Mouse (Mus musculus) megakaryocyte, embryonic 14.5 days (primary cell): Measurements from ENCODE around the gene Vwa7. TPM values are rescaled to one million over a fixed set of nuclear protein-coding genes. Genes with fewer than 3 reads are reported as not detected.
"Not testable (repeated sequence)": the region's sequence is repeated elsewhere in the genome, so short reads cannot be mapped to it uniquely, and the experiment has no call there.

ENCODE experiments used
- H3K27me3 ChIP-seq: replicated peaks from 2 replicates; pipeline ENCODE3; 2012; ENCODE audit warnings: inconsistent platforms
- H3K36me3 ChIP-seq: replicated peaks from 2 replicates; pipeline ENCODE3; 2012; ENCODE audit warnings: low read length, inconsistent platforms, mixed read lengths
- H3K4me1 ChIP-seq: 2 replicates; pipeline ENCODE4 v1.6.1; 2012; ENCODE audit warnings: inconsistent platforms
- H3K4me3 ChIP-seq: replicated peaks from 2 replicates; pipeline ENCODE3; 2012; ENCODE audit warnings: moderate library complexity, mild to moderate bottlenecking, inconsistent platforms
- H3K9me3 ChIP-seq: 2 replicates; pipeline ENCODE4 v1.6.1; 2012; ENCODE audit warnings: inconsistent platforms
- FLI1 ChIP-seq: IDR thresholded peaks from 2 replicates; pipeline ENCODE4 v1.6.1; 2012; ENCODE audit warnings: low read length, inconsistent platforms, mixed read lengths
- GATA1 ChIP-seq: IDR thresholded peaks from 3 replicates; pipeline ENCODE4 v1.6.1; 2012; ENCODE audit warnings: mixed read lengths, low read length, inconsistent platforms, borderline replicate concordance
- polyA plus RNA-seq: library from polyadenylated mRNA; stranded (reverse); fragments of >175 nt; gene quantifications from 2 replicates; pipeline ENCODE4 v1.2.3, GENCODE M21; 2012; ENCODE audit warnings: low replicate concordance; ENCODE audit not compliant: insufficient read depth

The Vwa7 gene
- polyA plus RNA-seq, 1 experiment: 0.40 TPM

GRCm38 (mm10) chr17:34981690-34982180 is 34.6 kb upstream of the Vwa7 start, which contains the start of gene Lsm2:
Gene Lsm2, plus strand, starts transcription at chr17:34981862.
- peaks cover 23% of the 10 kb centered on the region for H3K36me3 ChIP-seq
- peak within 1 kb of the TSS; percentile 97 for H3K4me3 ChIP-seq
- TF ChIP-seq GATA1 (no peak), FLI1 (peak; percentile 73)
- H3K9me3 ChIP-seq: no peaks in the 10 kb centered on the region
- H3K27me3 ChIP-seq: peaks cover 4% of the 10 kb centered on the region
- peaks cover 30% of the 10 kb centered on the region for H3K4me1 ChIP-seq

DNA sequence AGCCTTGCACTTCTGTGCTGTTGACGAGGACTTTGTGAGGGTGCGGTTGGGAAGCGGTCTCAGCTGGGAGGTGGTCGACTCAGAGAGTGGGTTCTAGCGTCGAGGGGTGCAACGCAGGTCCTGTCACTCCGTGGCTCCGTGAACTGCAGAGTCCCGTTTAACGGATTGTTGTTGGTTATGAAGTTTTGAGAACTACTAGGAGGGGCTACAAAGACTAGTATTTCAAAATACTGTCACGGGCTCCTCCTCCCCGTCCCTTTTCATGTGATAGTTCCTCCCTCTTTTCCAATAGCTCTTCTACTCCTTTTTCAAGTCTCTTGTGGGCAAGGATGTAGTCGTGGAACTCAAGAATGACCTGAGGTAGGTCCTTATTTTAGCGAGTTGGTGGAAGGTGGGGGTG is 34.1 kb upstream of the Vwa7 start:
- peaks cover 3% of the 10 kb centered on the region for H3K27me3 ChIP-seq
- H3K36me3 ChIP-seq: peaks cover 26% of the 10 kb centered on the region
- H3K4me1 ChIP-seq: peaks cover 30% of the 10 kb centered on the region

DNA sequence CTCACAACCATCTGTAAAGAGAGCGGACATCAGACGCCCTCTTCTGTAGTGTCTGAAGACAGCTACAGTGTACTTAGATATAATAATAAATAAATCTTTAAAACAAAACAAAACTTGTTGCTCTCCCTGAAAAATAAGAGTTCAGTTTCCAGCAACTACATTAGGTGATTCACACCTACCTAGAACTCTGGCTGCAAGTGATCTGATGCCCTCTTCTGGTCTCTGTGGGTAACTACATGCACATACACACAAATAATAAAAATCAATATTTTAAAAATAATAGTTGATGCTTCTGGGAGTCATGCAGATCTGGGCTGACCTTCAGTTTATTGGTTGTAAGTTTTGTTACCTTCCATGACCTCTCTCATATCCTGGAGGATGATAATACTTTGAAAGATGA is 32.2 kb upstream of the Vwa7 start:
- Histone ChIP-seq H3K27me3 (no peaks in the 10 kb centered on the region), H3K4me3 (no peak overlapping the region), H3K36me3 (peaks cover 34% of the 10 kb centered on the region), H3K4me1 (peaks cover 30% of the 10 kb centered on the region), H3K9me3 (no peaks in the 10 kb centered on the region)
- no peak for TF ChIP-seq GATA1
- TF ChIP-seq FLI1: no peak

More for the DNA sequence above, 34.1 kb upstream of the Vwa7 start:
- Histone ChIP-seq H3K9me3 (no peaks in the 10 kb centered on the region), H3K4me3 (peak overlapping the region; percentile 97)
- no peak for TF ChIP-seq FLI1
- TF ChIP-seq GATA1: no peak

DNA sequence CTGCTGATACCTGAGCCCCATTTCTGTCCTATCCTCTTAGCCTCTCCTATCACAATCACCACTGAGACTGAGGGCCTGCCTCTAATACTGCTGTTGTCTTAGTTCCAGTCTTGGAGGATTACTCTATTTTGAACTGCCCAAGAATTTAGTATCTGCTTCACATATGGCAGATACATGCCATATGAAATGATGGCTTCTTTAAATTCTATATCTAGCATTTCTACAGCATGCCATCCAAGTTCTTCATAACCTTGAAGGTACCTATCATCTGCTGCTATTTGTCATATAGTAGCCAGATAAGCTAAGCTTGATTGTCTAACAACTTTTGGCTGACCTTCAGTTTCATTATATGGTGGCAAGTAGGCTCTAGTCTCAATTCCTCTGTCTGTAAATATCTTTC is 21.6 kb upstream of the Vwa7 start:
- TF ChIP-seq FLI1 (no peak), GATA1 (no peak)
- Histone ChIP-seq H3K4me1 (peaks cover 43% of the 10 kb centered on the region), H3K36me3 (peaks cover 49% of the 10 kb centered on the region), H3K4me3 (no peak overlapping the region), H3K27me3 (no peaks in the 10 kb centered on the region), H3K9me3 (no peaks in the 10 kb centered on the region)

- H3K4me3 ChIP-seq, H3K9me3 ChIP-seq, H3K27me3 ChIP-seq: not testable (repeated sequence)
- H3K36me3 ChIP-seq: peaks cover 49% of the 10 kb centered on the region
- peaks cover 46% of the 10 kb centered on the region for H3K4me1 ChIP-seq
Observed at GRCm38 (mm10) chr17:34995192-34995591, 21.2 kb upstream of the Vwa7 start.

- not testable (repeated sequence) for H3K9me3 ChIP-seq, H3K27me3 ChIP-seq, H3K4me3 ChIP-seq
- Histone ChIP-seq H3K36me3 (peaks cover 43% of the 10 kb centered on the region), H3K4me1 (peaks cover 44% of the 10 kb centered on the region)
Observed at GRCm38 (mm10) chr17:34995927-34996326, 20.5 kb upstream of the Vwa7 start.

DNA sequence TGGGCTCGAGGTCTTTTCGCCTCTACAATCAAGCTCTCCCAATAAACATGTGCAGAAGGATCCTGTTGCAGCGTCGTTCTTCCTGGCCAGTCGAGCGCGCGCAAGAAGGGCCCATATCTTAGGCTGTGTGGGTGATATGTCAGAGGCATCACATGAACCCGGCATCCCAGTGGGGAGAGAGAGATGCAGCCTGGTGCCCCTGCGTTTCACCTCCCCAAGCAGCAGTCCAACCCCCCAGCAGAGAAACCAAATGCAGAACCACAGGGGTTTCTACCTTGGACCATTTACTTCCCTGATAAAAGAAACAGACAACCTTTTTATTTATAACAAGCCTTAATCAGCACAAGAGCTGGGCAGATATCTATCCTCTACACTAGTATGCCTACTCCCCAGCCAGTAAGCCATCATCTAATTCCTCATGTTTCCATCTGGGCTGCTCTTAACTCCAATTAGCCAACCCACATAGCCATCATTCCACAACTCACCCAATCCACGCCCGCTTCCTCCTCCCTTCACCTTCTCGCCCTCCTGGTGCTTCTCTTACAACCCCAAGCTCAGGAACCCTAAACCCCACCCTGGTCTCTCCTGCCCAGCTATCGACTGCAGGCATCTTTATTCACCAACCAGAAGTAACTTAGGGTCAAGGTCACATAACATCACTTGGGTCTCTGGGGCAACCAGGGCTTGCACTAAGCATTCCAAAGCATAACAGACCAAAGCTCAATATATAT is 19.8 kb upstream of the Vwa7 start:
- Histone ChIP-seq H3K27me3 (no peaks in the 10 kb centered on the region), H3K9me3 (no peaks in the 10 kb centered on the region), H3K36me3 (peaks cover 37% of the 10 kb centered on the region), H3K4me3 (peak overlapping the region; percentile 39), H3K4me1 (peaks cover 43% of the 10 kb centered on the region)
- TF ChIP-seq FLI1 (no peak), GATA1 (no peak)

DNA sequence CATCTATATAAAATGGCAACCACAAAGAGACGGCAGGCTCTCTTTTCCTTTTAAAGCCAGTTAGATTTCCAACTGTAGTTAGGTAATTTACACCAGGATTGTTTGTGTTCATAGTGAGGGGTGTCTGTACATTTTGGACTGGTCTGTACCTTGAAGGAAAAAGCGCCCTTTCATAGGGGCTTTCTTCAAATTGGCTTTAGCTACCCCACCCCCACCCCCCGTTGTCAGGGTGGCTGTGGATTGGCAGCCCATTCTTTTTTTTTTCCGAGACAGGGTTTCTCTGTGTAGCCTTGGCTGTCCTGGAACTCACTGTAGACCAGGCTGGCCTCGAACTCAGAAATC is 19.3 kb upstream of the Vwa7 start:
- no peak for TF ChIP-seq FLI1
- no peak for TF ChIP-seq GATA1
- peaks cover 33% of the 10 kb centered on the region for H3K36me3 ChIP-seq
- peaks cover 48% of the 10 kb centered on the region for H3K4me1 ChIP-seq
- no peak overlapping the region for H3K4me3 ChIP-seq
- H3K27me3 ChIP-seq: no peaks in the 10 kb centered on the region
- no peaks in the 10 kb centered on the region for H3K9me3 ChIP-seq

GRCm38 (mm10) chr17:34998526-34999430 is 17.6 kb upstream of the Vwa7 start:
- TF ChIP-seq FLI1 (no peak), GATA1 (no peak)
- Histone ChIP-seq H3K4me1 (peaks cover 63% of the 10 kb centered on the region), H3K27me3 (no peaks in the 10 kb centered on the region), H3K36me3 (peaks cover 36% of the 10 kb centered on the region), H3K4me3 (peak overlapping the region; percentile 92), H3K9me3 (no peaks in the 10 kb centered on the region)

GRCm38 (mm10) chr17:34999871-35000716 is 16.3 kb upstream of the Vwa7 start:
- peaks cover 71% of the 10 kb centered on the region for H3K4me1 ChIP-seq
- peaks cover 48% of the 10 kb centered on the region for H3K36me3 ChIP-seq
- H3K9me3 ChIP-seq, H3K27me3 ChIP-seq: not testable (repeated sequence)
- peak overlapping the region; percentile 100 for H3K4me3 ChIP-seq
